Mouse (Mus musculus) neural tube, embryonic 15.5 days (tissue): Measurements from ENCODE around the gene Alkbh7. TPM values are rescaled to one million over a fixed set of nuclear protein-coding genes. Genes with fewer than 3 reads are reported as not detected.
A peak's percentile ranks its signal among the peaks of the same experiment; 100 is the strongest.

Source experiments
- ATAC-seq: fragments of 200-750 bp; cut with Nextera tagmentation; 2 replicates; pipeline ENCODE4 v1.8.0; 2017; ENCODE audit warnings: mild to moderate bottlenecking, moderate TSS enrichment, moderate library complexity; ENCODE audit not compliant: low FRiP score
- H3K27ac ChIP-seq: fragments of 300-500 bp; sonication (generic); replicated peaks from 2 replicates; pipeline ENCODE4 v1.5.1; 2015; ENCODE audit warnings: mild to moderate bottlenecking, inconsistent platforms
- H3K27me3 ChIP-seq: fragments of 300-500 bp; sonication (generic); replicated peaks from 2 replicates; pipeline ENCODE4 v1.6.1; 2015; ENCODE audit warnings: inconsistent platforms
- H3K36me3 ChIP-seq: fragments of 300-500 bp; sonication (generic); 2 replicates; pipeline ENCODE4 v1.6.1; 2015; ENCODE audit warnings: inconsistent platforms
- H3K4me1 ChIP-seq: fragments of 300-500 bp; sonication (generic); 2 replicates; pipeline ENCODE4 v1.6.1; 2015; ENCODE audit warnings: inconsistent platforms
- H3K4me2 ChIP-seq: fragments of 300-500 bp; sonication (generic); 2 replicates; pipeline ENCODE4 v1.6.1; 2015; ENCODE audit warnings: inconsistent platforms, mild to moderate bottlenecking, moderate library complexity
- H3K4me3 ChIP-seq: fragments of 300-500 bp; sonication (generic); replicated peaks from 2 replicates; pipeline ENCODE4 v1.5.1; 2015; ENCODE audit warnings: mild to moderate bottlenecking, inconsistent platforms
- H3K9ac ChIP-seq: fragments of 300-500 bp; sonication (generic); replicated peaks from 2 replicates; pipeline ENCODE4 v1.6.1; 2015; ENCODE audit warnings: mild to moderate bottlenecking, inconsistent platforms
- H3K9me3 ChIP-seq: fragments of 300-500 bp; sonication (generic); replicated peaks from 2 replicates; pipeline ENCODE4 v1.6.1; 2016; ENCODE audit warnings: inconsistent platforms
- WGBS: fragments of 180-500 bp; shearing (Covaris S2); methylation state at CpG from one replicate; pipeline ENCODE4 v1.1.7; 2015; ENCODE audit warnings: mixed read lengths; 5-methylcytosine and 5-hydroxymethylcytosine counted together
- polyA plus RNA-seq: library from polyadenylated mRNA; unstranded; fragments of >200 nt; fragmentation: Nextera tagmentation; extraction: Ambion mirVana; gene quantifications from 2 replicates; pipeline ENCODE4 v1.2.1, GENCODE M21; 2015

The Alkbh7 gene
- 56.2 and 59.4 TPM in 2 replicates for polyA plus RNA-seq

DNA sequence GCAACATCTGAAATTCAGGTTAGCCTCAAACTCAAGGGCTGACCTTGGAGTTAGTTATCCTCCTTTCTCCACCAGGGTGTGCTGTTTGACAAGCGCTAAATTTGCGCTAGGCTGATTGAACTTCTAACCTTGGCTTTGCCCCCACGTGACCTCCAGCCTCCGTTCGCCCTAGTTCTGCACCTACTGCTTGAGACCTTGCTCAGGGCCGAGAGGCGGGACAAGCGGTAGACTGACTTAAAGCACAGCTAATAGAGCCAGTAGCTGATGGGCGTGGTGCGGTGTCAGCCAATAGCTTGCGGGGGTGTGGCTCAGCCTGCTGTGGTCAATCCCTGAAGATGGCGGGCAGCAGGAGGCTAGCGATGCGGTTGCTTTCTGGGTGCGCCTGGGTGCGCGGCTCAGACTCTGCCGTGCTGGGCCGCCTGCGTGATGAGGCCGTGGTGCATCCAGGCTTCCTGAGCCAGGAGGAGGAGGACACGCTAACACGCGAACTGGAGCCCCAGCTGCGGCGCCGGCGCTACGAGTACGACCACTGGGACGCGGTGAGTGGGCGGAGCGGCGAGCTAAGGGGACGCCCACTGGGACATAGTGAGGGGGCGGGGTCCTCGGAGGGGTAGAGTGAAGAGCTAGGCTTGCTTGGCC lies at the start of gene Alkbh7:
TSS of gene Alkbh7 (plus strand) at position 311 of the 639 bp plus-strand sequence.
- WGBS = under 1% methylated on average over 38 of the region's 38 CpGs
- Histone ChIP-seq H3K4me1 (peaks cover 28% of the 10 kb centered on the region), H3K4me2 (peak within 1 kb of the TSS; percentile 78), H3K4me3 (peak within 1 kb of the TSS; percentile 84), H3K9me3 (no peaks in the 10 kb centered on the region), H3K27me3 (no peaks in the 10 kb centered on the region), H3K36me3 (peaks cover 56% of the 10 kb centered on the region), H3K9ac (peak within 1 kb of the TSS; percentile 78), H3K27ac (peak within 1 kb of the TSS; percentile 90)
- peak; percentile 97 for ATAC-seq

DNA sequence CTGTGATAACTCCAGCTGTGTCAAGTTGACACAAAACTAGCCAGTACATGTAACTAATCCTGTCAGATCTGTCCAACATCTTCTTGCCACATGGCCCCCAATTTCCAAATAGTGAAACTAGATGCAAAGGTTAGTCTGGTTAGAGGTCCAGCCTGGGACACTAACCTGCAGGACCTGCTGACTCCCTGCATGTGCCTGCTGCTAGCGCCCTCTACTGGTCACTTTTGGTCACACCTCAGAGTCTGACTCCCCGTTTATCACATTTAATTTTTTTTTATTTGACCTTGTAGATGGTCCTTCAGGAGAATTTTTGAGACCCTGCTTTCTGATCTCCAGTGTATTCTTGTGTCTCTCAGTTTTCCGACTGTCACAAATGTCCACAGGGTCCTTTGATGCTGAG lies 46.2 kb upstream of the Alkbh7 start:
- 19% methylated on average over 3 of the region's 3 CpGs for WGBS
- H3K4me1 ChIP-seq = no peaks in the 10 kb centered on the region
- peaks cover 2% of the 10 kb centered on the region; the same call in 1 of the 2 replicates for H3K27me3 ChIP-seq
- H3K4me2 ChIP-seq = no peak overlapping the region
- no peaks in the 10 kb centered on the region for H3K9me3 ChIP-seq
- no peak overlapping the region for H3K9ac ChIP-seq
- no peak overlapping the region for H3K4me3 ChIP-seq
- no peak overlapping the region for H3K27ac ChIP-seq
- H3K36me3 ChIP-seq = no peaks in the 10 kb centered on the region
- no peak for ATAC-seq

DNA sequence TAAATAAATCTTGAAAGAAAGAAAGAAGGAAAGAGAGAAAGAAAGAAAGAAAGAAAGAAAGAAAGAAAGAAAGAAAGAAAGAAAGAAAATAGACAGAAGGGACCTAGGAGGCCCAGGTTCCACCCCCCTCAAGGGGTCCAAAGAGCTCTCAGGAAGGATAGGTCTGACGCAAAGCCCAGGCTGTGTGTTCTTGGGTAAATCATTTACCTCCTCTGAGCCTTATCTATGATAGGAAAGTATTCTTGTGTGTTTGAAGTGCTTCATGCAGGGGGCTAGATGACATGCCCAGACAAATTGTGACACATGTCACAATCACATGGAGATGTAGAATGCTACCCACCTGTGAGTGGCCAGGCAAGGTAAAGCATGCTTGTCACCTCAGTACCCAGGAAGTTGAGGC lies 44.5 kb upstream of the Alkbh7 start:
- no peak for ATAC-seq
- H3K4me3 ChIP-seq = no peak overlapping the region
- peaks cover 2% of the 10 kb centered on the region; the same call in 1 of the 2 replicates for H3K27me3 ChIP-seq
- H3K27ac ChIP-seq = no peak overlapping the region
- H3K36me3 ChIP-seq = no peaks in the 10 kb centered on the region
- H3K9me3 ChIP-seq = no peaks in the 10 kb centered on the region
- no peak overlapping the region for H3K4me2 ChIP-seq
- WGBS = 91% methylated on average over 1 of the region's 1 CpGs
- no peaks in the 10 kb centered on the region for H3K4me1 ChIP-seq
- H3K9ac ChIP-seq = no peak overlapping the region

DNA sequence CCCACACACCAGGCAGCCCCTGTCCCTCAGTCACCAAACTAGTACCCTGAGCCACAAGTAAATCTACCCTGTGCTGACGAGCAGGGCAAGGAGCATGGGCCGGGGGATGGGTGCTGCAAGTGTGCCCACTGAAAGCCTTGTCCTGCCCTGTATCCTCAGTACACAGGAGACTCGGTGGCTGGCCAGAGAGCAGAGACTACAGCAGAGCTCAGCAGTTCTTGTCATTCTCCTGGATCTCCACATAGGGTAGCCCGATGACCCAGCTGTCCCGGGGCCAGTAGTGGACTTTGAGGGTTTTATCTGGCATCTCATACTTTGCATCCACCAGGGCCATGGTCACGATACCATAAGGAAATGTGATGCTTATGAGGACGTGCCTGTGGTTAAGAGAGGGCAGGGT lies 42.3 kb upstream of the Alkbh7 start:
- Histone ChIP-seq H3K27ac (no peak overlapping the region), H3K36me3 (no peaks in the 10 kb centered on the region), H3K9me3 (no peaks in the 10 kb centered on the region), H3K9ac (no peak overlapping the region), H3K4me3 (no peak overlapping the region), H3K4me2 (no peak overlapping the region), H3K4me1 (no peaks in the 10 kb centered on the region), H3K27me3 (peaks cover 2% of the 10 kb centered on the region; the same call in 1 of the 2 replicates)
- no peak for ATAC-seq
- WGBS = 87% methylated on average over 7 of the region's 7 CpGs

DNA sequence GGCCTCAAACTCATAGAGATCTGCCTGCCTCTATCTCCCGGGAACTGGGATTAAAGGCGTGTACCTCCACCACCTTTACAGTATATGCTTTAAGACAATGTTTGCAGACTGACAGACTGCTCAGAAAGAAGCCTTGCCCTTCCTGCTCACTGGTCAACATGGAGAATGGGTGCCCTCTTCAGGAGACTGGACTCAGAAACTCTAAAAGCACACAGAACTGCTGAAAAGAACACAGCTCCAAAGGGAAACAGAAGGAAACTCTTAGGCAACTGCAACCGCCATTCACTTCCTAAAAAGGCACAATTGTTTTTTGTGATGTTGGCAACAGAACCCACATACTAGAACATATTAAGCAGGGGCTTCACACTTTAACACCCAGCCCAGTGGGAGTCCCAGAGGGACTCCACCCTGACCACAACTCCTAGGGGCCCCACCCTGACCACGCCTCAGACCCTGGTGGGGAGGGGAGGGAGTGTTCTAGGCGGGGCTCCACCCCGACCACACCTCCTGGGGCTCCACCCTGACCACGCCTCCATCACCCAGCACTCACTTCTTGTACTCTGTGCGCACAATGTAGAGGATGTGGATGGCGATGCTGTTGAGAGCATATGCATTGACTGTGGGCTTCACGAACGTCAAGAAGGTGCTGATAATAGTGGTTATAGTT lies 39.2 kb upstream of the Alkbh7 start:
- no peak overlapping the region for H3K27ac ChIP-seq
- no peaks in the 10 kb centered on the region for H3K4me1 ChIP-seq
- ATAC-seq = no peak
- 35% methylated on average over 11 of the region's 11 CpGs for WGBS
- no peak overlapping the region for H3K9ac ChIP-seq
- H3K4me3 ChIP-seq = no peak overlapping the region
- H3K4me2 ChIP-seq = no peak overlapping the region
- H3K9me3 ChIP-seq = no peaks in the 10 kb centered on the region
- peaks cover 2% of the 10 kb centered on the region; the same call in 1 of the 2 replicates for H3K27me3 ChIP-seq
- H3K36me3 ChIP-seq = no peaks in the 10 kb centered on the region

DNA sequence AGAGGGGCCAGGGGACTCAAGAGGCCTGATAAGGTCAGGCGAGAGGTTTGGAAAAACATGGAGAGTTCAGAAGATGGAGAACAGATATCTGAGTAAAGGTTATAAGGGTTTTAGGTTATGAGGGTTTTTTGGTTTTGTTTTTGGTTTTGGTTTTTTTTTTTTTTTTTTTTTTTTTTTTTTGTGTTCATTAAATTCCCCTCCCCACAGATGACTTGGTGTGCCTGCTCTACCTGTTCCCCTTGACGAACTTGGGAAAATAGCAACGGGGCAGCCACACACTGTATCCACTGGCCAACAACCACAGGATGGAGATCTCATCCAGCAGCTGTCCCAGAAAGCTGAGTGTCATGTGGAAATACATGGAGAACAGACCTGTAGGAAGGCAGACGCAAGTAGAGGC lies 38.5 kb upstream of the Alkbh7 start:
- 86% methylated on average over 4 of the region's 4 CpGs for WGBS
- H3K4me3 ChIP-seq = no peak overlapping the region
- H3K4me2 ChIP-seq = no peak overlapping the region
- H3K36me3 ChIP-seq = no peaks in the 10 kb centered on the region
- no peak overlapping the region for H3K27ac ChIP-seq
- ATAC-seq = no peak
- H3K9ac ChIP-seq = no peak overlapping the region
- H3K4me1 ChIP-seq = no peaks in the 10 kb centered on the region
- no peaks in the 10 kb centered on the region for H3K9me3 ChIP-seq
- H3K27me3 ChIP-seq = 0 out of 2 replicates have a peak, but pooled peaks cover 2% of the 10 kb centered on the region

DNA sequence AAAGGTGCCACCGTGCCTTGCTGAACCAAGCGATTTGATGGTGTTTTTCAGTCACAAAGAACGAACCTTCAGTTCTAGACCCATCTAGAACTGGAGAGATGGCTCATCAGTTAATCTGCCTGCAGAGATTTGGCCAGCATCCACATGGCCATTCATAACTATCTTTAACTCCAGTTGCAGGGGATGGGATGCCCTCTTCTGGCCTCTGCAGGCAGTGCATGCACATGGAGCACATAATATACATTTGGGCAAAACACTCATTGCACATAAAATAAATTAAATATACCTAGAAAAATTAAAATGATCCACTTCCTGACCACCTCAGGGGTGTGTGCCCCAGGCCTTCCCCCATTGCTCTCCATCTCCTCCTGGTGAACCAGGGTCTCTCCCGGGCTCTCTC lies 35.3 kb upstream of the Alkbh7 start:
- H3K27me3 ChIP-seq = no peaks in the 10 kb centered on the region
- no peak overlapping the region for H3K4me2 ChIP-seq
- H3K9me3 ChIP-seq = no peaks in the 10 kb centered on the region
- 95% methylated on average over 4 of the region's 4 CpGs for WGBS
- no peaks in the 10 kb centered on the region for H3K4me1 ChIP-seq
- H3K36me3 ChIP-seq = no peaks in the 10 kb centered on the region
- H3K27ac ChIP-seq = no peak overlapping the region
- no peak overlapping the region for H3K9ac ChIP-seq
- no peak for ATAC-seq
- H3K4me3 ChIP-seq = no peak overlapping the region

DNA sequence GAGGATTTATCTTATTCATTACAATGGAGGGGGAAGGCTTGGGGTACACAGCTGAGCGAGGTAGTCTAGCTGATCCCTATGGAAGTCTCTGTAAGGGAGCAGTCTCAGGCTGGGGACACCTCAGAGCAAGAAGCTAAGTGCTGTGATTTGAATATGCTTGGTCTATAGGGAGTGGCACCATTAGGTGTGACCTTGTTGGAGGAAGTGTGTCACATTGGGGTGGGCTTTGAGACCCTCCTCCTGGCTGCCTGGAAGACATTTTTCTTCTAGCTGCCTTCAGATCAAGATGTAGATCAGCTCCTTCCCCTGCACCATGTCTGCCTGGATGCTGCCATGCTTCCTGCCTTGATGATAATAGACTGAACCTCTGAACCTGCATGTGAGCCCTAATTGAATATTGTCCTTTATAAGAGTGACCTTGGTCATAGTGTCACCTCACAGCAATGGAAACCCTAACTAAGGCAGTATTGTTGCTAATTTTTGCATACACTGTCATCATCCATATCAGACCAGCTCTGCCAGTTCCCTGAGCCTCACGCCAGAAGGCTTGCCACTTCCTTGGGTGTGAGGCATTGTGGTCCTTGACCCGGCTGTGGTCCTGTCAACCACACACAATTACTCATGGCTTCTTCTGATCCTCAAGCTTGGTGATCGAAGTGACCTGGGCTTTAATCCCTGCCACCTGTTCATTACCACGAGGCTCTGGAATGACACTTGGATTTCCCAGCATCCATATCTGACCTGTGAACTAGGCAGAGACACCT lies 34.3 kb upstream of the Alkbh7 start:
- 89% methylated on average over 5 of the region's 5 CpGs for WGBS
- Histone ChIP-seq H3K9me3 (no peaks in the 10 kb centered on the region), H3K36me3 (no peaks in the 10 kb centered on the region), H3K4me1 (no peaks in the 10 kb centered on the region), H3K4me2 (no peak overlapping the region), H3K27ac (no peak overlapping the region), H3K4me3 (no peak overlapping the region), H3K9ac (no peak overlapping the region), H3K27me3 (no peaks in the 10 kb centered on the region)
- no peak for ATAC-seq

DNA sequence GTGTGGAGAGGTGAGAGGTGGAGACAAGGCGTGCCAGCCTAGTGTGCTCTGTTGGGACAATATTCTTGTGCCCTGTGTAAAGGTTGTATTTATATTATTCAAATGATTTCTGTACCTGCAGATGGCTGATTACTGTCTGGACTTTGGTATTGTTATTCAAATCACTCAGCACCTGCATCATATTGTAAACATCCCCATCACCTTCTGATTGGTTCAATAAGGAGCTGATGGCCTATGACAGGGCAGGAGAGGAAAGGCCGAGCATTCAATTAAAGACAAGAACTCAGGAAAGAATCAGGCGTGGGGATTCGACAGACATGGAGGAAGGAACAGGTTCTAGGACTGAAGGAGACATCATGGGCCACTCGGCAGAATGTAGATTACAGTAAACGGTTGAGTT lies 33.5 kb upstream of the Alkbh7 start:
- Histone ChIP-seq H3K4me3 (no peak overlapping the region), H3K36me3 (no peaks in the 10 kb centered on the region), H3K9ac (no peak overlapping the region), H3K4me2 (no peak overlapping the region), H3K27ac (no peak overlapping the region), H3K9me3 (no peaks in the 10 kb centered on the region), H3K4me1 (no peaks in the 10 kb centered on the region), H3K27me3 (no peaks in the 10 kb centered on the region)
- ATAC-seq = no peak
- 85% methylated on average over 6 of the region's 6 CpGs for WGBS

DNA sequence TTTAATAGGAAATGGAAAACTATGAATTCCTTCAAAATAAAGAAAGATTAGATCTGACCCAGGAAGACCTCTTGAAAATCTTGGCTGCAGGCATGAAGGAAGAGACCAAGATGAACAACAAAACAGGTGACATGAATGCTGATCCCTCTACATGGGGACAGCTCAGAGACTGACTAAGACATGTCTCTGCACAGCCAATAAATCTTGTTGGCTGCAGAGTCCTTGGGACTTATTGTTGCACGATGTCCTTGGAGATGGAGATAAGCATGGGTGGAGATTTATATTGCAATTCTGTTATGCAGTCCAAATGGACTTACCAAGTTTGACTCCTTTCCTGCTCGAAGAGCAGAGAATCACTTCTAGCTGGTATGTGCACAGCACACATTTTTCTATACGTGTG lies 27.8 kb upstream of the Alkbh7 start:
- Histone ChIP-seq H3K9me3 (no peaks in the 10 kb centered on the region), H3K4me1 (no peaks in the 10 kb centered on the region), H3K27ac (no peak overlapping the region), H3K4me3 (no peak overlapping the region), H3K9ac (no peak overlapping the region), H3K27me3 (no peaks in the 10 kb centered on the region), H3K4me2 (no peak overlapping the region), H3K36me3 (no peaks in the 10 kb centered on the region)
- WGBS = 65% methylated on average over 3 of the region's 3 CpGs
- no peak for ATAC-seq

DNA sequence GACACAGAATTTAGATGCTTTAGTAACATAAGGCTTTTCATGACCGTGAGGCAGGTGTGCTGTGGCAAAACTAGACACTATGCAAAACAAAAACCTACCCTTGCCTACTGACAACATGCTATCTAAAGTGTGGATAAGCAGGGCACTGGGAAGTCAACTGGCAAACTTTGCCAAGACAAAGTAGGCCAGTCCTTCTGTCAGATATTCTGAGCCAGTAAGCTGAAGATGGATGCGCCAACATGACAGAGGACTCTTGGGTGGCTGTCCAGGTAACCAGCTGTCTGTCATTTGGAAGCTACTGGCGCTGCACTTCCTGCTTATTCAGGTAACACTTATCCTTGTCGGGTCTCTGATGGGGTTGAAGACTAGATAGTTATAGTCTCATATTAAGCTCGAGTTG lies 27.1 kb upstream of the Alkbh7 start:
- Histone ChIP-seq H3K36me3 (no peaks in the 10 kb centered on the region), H3K4me1 (no peaks in the 10 kb centered on the region), H3K4me2 (no peak overlapping the region), H3K4me3 (no peak overlapping the region), H3K9ac (no peak overlapping the region), H3K9me3 (no peaks in the 10 kb centered on the region), H3K27ac (no peak overlapping the region), H3K27me3 (no peaks in the 10 kb centered on the region)
- WGBS = 73% methylated on average over 5 of the region's 5 CpGs
- ATAC-seq = no peak
